Mouse (Mus musculus) fibroblast of lung, adult 2 months (primary cell): ENCODE data around the gene Pld4.

ENCODE experiments used
- DNase-seq: peaks from one replicate; pipeline ENCODE4 v3.0.0-alpha.2; 2011; ENCODE audit warnings: low read depth

The Pld4 gene

GRCm38 (mm10) chr12:112760154-112760926, at the start of gene Pld4:
TSS of gene Pld4 (plus strand) at chr12:112760655.
- DNase-seq = no peak

- no peak for DNase-seq
Measured at GRCm38 (mm10) chr12:112713984-112714383, 46.5 kb upstream of the Pld4 start.

GRCm38 (mm10) chr12:112717140-112717539, 43.3 kb upstream of the Pld4 start:
- no peak for DNase-seq

- DNase-seq = no peak
Measured at GRCm38 (mm10) chr12:112718995-112719394, 41.5 kb upstream of the Pld4 start.

GRCm38 (mm10) chr12:112720216-112720615, 40.2 kb upstream of the Pld4 start, which contains the start of gene Cep170b:
TSS of gene Cep170b (plus strand) at chr12:112720455.
- no peak for DNase-seq

GRCm38 (mm10) chr12:112720890-112721423, 39.5 kb upstream of the Pld4 start:
- no peak for DNase-seq

GRCm38 (mm10) chr12:112721424-112722239, 38.8 kb upstream of the Pld4 start:
- DNase-seq = no peak

- DNase-seq = no peak
Measured at GRCm38 (mm10) chr12:112722240-112723027, 38.0 kb upstream of the Pld4 start.

- no peak for DNase-seq
Measured at GRCm38 (mm10) chr12:112723028-112723330, 37.5 kb upstream of the Pld4 start.

GRCm38 (mm10) chr12:112723445-112723844, 37.0 kb upstream of the Pld4 start:
- no peak for DNase-seq

GRCm38 (mm10) chr12:112724077-112724805, 36.2 kb upstream of the Pld4 start:
- DNase-seq = peak; percentile 67

- DNase-seq = no peak
Measured at GRCm38 (mm10) chr12:112727801-112728200, 32.7 kb upstream of the Pld4 start.

- DNase-seq = no peak
Measured at GRCm38 (mm10) chr12:112730808-112731207, 29.6 kb upstream of the Pld4 start.

- DNase-seq = no peak
Measured at GRCm38 (mm10) chr12:112732591-112732990, 27.9 kb upstream of the Pld4 start.

GRCm38 (mm10) chr12:112734108-112734820, 26.2 kb upstream of the Pld4 start:
- no peak for DNase-seq

- DNase-seq = no peak
Measured at GRCm38 (mm10) chr12:112734881-112735655, 25.4 kb upstream of the Pld4 start.

GRCm38 (mm10) chr12:112735896-112736635, 24.4 kb upstream of the Pld4 start:
- no peak for DNase-seq

GRCm38 (mm10) chr12:112736636-112736925, 23.9 kb upstream of the Pld4 start:
- no peak for DNase-seq

GRCm38 (mm10) chr12:112737081-112737480, 23.4 kb upstream of the Pld4 start:
- no peak for DNase-seq

- no peak for DNase-seq
Measured at GRCm38 (mm10) chr12:112737761-112738160, 22.7 kb upstream of the Pld4 start.
